Mouse (Mus musculus) bone marrow macrophage, adult 2 months (primary cell): ENCODE data around the gene Tmem50b.

Experiments
- CTCF ChIP-seq: IDR thresholded peaks from 2 replicates; pipeline ENCODE4 v1.5.1; 2012; ENCODE audit warnings: low read depth, mild to moderate bottlenecking, low read length, moderate library complexity
- POLR2A ChIP-seq: IDR thresholded peaks from 2 replicates; pipeline ENCODE4 v1.6.1; 2012; ENCODE audit warnings: mild to moderate bottlenecking, low read depth, low read length, borderline replicate concordance

GRCm38 (mm10) chr16:91551081-91551524, 46.5 kb downstream of the Tmem50b start:
- TF ChIP-seq CTCF (no peak), POLR2A (no peak)
